Mouse (Mus musculus): ENCODE data around the gene Cdk5r2.
"Not testable (repeated sequence)": the region's sequence is repeated elsewhere in the genome, so short reads cannot be mapped to it uniquely, and the experiment has no call there.

Gene Cdk5r2

GRCm38 (mm10) chr1:74854306-74855056 lies at the start of gene Cdk5r2:
Cdk5r2 (plus strand) TSS chr1:74854934.
- peak; percentile 96 for DNase-seq (ENCODE audit: low spot score)

GRCm38 (mm10) chr1:74805340-74805835 lies 49.3 kb upstream of the Cdk5r2 start:
- no peak for DNase-seq (ENCODE audit: low spot score)

DNA sequence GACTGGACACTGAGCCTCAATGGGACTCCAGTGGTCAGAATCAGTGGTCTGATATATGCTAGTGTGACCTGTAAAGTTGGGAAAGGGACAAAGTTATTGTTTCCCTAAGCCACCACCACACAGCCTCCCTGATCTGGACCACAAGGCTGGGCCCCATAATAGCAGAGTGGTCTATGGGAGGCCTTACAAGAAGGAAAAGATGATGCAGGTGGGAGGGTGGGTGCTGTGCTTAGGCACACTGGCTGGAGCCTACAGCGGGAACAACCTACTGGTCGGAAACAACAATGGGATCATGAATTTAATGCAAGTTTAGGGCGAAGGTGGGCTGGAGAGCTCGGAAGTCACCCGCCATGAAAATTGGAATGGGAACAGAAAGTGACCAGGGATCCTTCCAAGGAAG lies 48.9 kb upstream of the Cdk5r2 start:
- DNase-seq (ENCODE audit: low spot score) = no peak

GRCm38 (mm10) chr1:74806360-74807311 lies 48.1 kb upstream of the Cdk5r2 start:
- DNase-seq (ENCODE audit: low spot score) = no peak

DNA sequence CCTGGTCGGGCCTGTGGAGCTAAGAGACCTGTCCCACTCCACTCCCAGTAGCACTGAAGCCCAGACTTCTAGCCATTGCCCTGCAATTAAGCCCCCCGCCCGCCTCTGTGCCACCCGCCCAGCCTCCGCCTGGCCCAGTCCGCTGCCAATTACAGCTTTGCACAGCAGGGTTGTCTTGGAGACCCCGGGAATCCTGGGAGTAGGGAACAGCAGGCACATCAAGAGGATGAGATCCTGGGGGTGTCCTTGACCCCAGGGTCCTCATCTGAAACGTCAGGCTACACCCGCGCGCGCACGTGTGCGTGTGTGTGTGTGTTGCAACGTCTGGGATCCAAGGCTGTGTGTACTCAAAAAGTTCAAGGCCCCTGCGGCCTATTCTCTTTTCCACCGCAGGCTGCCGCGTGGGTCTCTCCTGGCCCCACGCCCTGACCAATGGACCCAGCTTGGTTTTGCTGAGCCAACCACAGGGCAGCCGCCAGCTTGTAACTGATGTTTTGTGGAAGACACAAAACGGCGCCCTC lies 47.1 kb upstream of the Cdk5r2 start:
- DNase-seq (ENCODE audit: low spot score) = no peak

GRCm38 (mm10) chr1:74808078-74808477 lies 46.7 kb upstream of the Cdk5r2 start:
- peak; percentile 87 for DNase-seq (ENCODE audit: low spot score)

- DNase-seq (ENCODE audit: low spot score) = no peak
Measured at GRCm38 (mm10) chr1:74809007-74809406, 45.7 kb upstream of the Cdk5r2 start.

GRCm38 (mm10) chr1:74814931-74815647 lies 39.6 kb upstream of the Cdk5r2 start:
- no peak for DNase-seq (ENCODE audit: low spot score)

GRCm38 (mm10) chr1:74815965-74816364 lies 38.8 kb upstream of the Cdk5r2 start:
- DNase-seq (ENCODE audit: low spot score) = not testable (repeated sequence)

- peak; percentile 81 for DNase-seq (ENCODE audit: low spot score)
Measured at GRCm38 (mm10) chr1:74816612-74817199, 38.0 kb upstream of the Cdk5r2 start.

DNA sequence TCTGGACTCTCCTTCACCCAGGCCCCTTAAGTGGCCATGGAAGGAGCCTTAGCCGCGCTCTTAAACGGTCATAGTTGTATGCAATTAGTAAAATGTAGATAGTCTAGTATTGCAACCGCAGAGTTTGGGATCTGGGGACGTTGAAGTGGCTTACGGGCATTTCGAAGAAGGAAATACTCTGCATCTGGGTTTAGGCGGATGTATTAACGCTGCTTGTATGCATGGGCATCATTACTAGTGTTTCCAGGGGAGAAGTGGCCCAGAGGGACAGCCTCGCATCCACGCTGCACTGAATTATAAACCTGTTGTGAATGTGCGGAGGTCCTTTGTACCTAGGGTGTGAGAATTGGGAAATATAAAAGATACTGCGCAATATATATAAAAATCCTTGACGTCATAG lies 37.5 kb upstream of the Cdk5r2 start:
- no peak for DNase-seq (ENCODE audit: low spot score)

GRCm38 (mm10) chr1:74818509-74818908 lies 36.2 kb upstream of the Cdk5r2 start:
- DNase-seq (ENCODE audit: low spot score) = no peak

GRCm38 (mm10) chr1:74823598-74823997 lies 31.1 kb upstream of the Cdk5r2 start:
- DNase-seq (ENCODE audit: low spot score) = not testable (repeated sequence)

DNA sequence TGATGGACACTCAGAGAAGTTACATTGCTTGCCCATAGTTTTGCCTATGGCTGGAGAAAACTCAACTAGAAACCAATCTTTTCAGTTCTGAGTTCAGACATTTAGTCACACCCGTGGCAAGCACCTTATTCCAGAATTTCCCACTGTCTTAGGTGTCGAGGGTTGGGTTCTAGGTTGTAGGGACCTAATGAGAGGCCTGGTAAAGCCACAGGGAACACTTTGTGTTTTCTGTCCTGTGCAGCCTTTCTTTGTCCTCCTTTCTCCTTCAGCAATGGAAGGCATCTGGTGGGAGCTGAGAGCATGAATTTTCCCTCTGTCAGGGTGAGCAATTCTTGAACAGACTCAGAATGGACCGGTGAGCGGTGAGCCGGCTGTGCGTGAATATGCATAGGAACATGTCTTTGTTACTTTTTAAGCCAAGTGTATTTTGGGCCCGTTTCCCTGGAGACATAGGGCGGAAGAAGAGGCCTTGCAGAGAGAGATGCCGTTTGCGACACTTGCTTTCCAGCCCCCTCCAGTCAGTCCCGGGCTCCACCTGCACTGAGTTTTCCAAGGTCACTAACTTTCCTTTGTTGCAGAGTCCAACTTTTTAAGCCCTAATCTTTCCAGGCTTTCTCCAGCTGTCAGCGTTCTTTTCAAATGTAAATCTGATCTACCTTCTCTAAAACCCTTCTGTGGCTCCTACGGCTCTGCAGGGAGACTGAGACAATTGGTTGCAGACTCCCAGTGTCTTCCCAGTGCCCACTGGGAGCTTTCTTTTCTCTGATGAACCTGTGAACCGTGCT lies 30.0 kb upstream of the Cdk5r2 start:
- peak; percentile 65 for DNase-seq (ENCODE audit: low spot score)

- no peak for DNase-seq (ENCODE audit: low spot score)
Measured at GRCm38 (mm10) chr1:74830061-74830460, 24.7 kb upstream of the Cdk5r2 start.

DNA sequence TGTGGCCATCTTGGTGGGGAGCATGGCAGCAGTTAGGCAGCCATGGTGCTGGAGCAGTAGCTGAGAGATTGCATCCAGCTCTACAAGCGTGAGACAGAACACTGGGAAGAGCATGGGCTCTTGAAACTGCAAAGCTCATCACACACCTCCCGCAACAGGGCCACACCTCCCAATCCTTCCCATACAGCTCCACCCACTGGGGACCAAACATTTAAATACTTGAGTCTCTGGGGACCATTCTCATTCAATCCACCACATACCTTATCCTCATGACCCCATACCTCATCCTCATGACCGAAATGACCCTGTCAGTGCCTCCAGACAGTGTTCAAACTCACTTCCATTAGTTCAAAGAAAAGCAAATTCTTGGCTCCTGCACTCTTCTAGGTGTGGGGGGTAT lies 21.5 kb upstream of the Cdk5r2 start:
- no peak for DNase-seq (ENCODE audit: low spot score)

GRCm38 (mm10) chr1:74843090-74843489 lies 11.6 kb upstream of the Cdk5r2 start:
- DNase-seq (ENCODE audit: low spot score) = no peak

DNA sequence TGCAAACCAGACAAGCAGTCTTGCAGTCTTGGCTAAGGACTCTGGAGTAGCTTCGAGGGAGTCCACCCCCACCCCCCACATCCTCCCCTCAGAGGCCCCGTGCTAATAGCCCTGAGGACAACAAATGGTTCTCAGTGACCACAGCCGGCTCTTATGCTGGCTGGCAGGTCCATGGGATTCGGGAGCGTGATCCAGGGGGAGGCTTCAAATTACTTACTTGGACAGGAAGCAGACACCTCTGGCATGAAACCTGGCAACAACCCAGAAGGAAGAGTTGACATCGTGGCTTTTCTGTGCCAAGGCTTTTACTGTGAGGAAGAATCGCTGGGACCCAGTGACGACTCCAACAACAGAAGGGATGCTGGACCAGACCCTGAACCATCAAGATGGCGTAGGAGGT lies 8.4 kb upstream of the Cdk5r2 start:
- no peak for DNase-seq (ENCODE audit: low spot score)

DNA sequence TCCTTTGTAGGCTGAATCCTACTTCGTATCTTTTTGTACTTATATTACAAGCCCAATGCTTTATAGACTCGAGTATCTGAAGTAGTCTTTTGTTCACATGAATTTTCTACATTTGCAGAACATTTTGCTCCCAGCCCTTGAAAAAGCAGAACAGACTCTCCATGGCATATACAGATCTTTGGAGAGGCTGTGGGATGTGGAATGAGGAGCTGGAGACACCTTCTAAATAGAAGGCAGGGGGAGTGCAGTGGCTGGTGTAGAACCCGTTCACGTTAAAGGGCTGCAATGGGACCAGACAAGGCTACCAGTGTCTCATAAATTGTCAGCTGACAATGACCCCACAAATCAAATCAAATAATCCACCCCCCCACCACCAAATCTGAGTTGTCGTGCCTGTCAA lies 5.8 kb upstream of the Cdk5r2 start:
- no peak for DNase-seq (ENCODE audit: low spot score)

- DNase-seq (ENCODE audit: low spot score) = peak; percentile 79
Measured at GRCm38 (mm10) chr1:74850251-74850650, 4.5 kb upstream of the Cdk5r2 start.
